Mouse (Mus musculus) Muller cell, postnatal 12 days (primary cell): ENCODE data around the gene Irgc1.
A peak's percentile ranks its signal among the peaks of the same experiment; 100 is the strongest.
"Not testable (repeated sequence)": the region's sequence is repeated elsewhere in the genome, so short reads cannot be mapped to it uniquely, and the experiment has no call there.

Experiments used
- DNase-seq: peaks from one replicate; pipeline ENCODE4 v3.0.0-alpha.2; 2015; ENCODE audit errors: inconsistent ontology term

The Irgc1 gene

DNA sequence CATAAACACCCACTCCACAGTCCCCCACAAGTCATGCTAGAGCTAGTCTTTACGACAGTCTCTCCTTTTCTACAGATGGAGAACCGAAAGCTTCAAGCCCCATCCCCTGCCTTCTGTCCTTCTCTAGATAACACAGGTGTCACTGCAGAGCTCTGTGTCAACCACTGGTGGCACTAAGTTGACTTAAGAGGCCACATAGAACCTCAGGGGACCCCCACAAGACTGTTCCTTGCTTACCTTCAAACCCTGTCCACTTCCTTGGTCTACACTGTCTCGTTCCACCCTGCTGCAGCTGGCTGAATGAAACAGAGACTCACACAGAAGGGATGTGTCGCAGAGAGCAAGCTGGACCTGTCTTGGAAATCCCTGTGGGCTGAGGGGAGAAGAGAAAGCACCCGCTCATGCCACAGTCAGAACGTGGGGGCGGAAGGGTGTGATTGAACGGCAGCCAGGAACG is at the start of gene Irgc1:
Irgc1 (minus strand) TSS at position 443 of the 457 bp plus-strand sequence.
- no peak for DNase-seq

DNA sequence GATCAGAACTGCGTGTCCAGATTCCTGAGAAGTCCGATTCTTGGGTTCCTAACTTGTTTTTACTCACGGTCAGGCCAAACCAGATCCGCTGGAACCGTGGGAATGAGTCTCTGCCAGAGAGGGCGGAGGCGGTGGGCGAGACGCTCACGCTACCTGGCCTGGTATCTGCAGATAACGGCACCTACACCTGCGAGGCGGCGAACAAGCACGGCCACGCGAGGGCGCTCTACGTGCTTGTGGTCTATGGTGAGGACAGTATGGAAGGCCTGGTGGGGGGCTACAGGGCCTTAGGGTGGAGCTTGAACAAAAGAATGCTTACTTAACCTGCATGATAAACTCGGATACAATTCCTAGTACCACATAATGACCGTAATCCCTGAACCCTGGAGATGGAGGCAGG is 49.4 kb upstream of the Irgc1 start:
- no peak for DNase-seq

DNA sequence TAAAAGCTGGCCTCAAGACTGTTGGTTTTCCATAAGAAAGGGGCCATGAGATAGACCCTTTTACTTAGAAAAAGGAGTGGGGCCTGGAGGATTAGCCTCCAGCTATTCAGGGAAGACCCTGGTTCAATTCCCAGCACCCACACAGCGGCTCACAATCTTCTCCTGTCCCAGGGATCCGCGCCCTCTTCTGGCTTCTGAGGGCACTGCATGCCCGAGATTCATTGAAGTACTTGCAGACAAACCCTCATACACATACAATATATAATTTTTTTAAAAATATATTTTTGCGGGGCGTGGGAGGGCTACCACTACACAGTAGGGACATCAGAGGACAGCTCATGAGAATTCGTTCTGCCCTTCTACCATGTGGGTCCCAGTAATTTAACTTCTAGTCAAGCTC is 48.8 kb upstream of the Irgc1 start:
- no peak for DNase-seq

GRCm38 (mm10) chr7:24499856-24500577 is 47.9 kb upstream of the Irgc1 start:
- no peak for DNase-seq

GRCm38 (mm10) chr7:24488303-24488702 is 36.2 kb upstream of the Irgc1 start:
- DNase-seq = no peak

DNA sequence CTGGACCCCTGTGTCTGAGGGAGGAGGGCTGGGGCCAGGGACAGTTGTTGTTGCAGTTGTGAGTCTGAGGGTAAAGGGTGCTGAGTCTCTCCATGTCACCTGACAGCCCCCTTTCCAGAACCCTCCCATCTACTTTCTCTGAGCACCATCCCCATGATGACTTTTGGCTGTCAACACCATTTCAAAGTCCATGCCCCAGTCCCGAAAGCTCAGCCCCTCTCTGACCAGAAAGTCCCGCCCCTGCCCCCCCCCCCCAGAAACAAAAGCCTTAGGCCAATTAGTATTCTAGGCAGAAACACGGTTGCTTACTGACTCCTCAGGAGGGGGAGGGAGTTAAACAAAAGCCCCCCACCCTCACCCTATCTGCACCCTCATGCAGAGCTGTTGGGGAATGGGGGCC is 35.3 kb upstream of the Irgc1 start:
- no peak for DNase-seq

GRCm38 (mm10) chr7:24486654-24487130 is 34.6 kb upstream of the Irgc1 start:
- no peak for DNase-seq

- DNase-seq = no peak
Observed at GRCm38 (mm10) chr7:24485481-24485880, 33.4 kb upstream of the Irgc1 start.

DNA sequence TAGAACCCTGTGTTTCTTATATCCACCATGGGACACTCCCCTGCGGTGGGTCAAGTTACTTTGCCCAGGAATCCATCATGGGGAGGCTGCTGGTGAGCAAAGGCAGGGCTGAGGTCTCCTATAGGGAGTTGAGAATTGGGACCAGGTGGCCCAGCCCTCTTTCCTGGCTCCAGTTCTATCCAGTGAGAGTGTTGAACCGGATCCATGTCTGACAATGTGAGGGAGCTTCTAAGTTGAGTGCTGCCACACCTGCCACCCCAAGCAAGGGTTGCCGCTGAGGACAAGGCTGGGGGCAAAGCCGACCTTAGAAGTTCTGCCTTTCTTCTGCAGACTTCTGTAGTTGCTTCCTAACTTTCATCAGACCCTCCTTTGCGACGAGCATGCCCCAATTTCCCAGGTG is 31.2 kb upstream of the Irgc1 start:
- not testable (repeated sequence) for DNase-seq

GRCm38 (mm10) chr7:24482208-24483020 is 30.3 kb upstream of the Irgc1 start:
- no peak for DNase-seq

- peak; percentile 94 for DNase-seq
Observed at GRCm38 (mm10) chr7:24481474-24482207, 29.5 kb upstream of the Irgc1 start, which contains the start of gene Cadm4. Gene Cadm4 (plus strand): TSS chr7:24482023.

DNA sequence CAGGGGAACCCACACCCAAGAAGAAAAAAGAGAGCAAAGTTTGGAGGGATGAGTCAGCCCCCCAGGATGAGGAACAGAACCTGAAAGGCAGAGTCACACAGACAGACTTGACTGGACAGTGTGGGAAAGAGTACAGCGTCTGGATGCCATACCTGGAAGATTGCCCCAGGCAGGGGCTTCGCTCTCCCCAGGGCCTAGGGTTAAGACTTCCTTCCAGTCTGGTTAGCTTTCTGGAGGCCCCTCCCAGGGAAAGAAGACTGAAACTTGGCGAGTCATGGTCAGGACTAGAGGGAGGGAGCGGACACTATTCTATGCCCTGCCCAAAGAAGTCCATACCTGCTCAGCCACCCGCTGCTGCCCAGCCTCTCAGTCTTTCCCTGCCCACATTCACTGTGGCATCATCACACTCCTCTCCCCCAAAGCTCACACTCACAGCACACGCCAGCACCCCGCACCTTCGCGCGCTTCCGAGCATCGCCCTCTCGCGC is 28.9 kb upstream of the Irgc1 start:
- no peak for DNase-seq

DNA sequence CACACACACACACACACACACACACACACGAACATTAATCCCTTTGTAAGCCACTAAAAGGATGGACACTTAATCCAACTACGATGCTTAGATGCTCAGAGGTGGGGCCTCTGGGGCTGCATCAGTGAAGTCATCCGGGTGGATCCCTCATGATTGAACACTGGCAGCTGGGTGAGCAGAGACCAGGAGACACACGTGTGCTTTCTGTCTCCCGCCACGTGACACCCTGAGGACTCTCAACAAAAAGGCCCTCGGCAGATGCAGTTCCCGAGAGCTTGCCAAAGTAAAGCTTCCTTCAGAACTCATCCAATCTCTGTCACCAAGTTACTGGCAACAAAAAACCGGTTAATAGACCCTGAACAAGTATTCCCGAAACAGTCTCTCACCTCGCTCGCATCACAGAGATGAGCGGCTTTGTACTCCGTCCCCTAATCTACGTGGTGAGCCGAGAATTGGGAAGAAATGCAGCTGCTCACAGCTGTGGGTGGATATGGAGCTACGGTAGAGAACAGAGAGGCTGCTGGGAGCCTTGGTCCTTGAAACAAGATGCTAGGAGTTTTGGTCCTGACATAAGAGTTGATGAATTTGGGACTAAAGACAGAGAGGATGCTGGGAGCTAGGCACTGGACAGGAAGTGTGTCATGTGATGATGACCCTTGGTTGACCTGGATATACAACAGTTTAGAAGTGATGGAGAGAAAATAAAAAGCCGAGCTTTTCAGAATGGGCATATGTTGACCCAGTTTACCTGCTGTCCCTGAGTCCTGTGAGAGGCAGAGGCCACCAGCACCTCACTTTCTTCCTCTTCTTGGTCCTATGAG is 28.2 kb upstream of the Irgc1 start:
- DNase-seq = no peak

- DNase-seq = no peak
Observed at GRCm38 (mm10) chr7:24479685-24480084, 27.6 kb upstream of the Irgc1 start.

GRCm38 (mm10) chr7:24478911-24479310 is 26.8 kb upstream of the Irgc1 start:
- DNase-seq = no peak

- no peak for DNase-seq
Observed at GRCm38 (mm10) chr7:24476856-24477255, 24.8 kb upstream of the Irgc1 start.

- DNase-seq = no peak
Observed at GRCm38 (mm10) chr7:24476338-24476737, 24.2 kb upstream of the Irgc1 start.

DNA sequence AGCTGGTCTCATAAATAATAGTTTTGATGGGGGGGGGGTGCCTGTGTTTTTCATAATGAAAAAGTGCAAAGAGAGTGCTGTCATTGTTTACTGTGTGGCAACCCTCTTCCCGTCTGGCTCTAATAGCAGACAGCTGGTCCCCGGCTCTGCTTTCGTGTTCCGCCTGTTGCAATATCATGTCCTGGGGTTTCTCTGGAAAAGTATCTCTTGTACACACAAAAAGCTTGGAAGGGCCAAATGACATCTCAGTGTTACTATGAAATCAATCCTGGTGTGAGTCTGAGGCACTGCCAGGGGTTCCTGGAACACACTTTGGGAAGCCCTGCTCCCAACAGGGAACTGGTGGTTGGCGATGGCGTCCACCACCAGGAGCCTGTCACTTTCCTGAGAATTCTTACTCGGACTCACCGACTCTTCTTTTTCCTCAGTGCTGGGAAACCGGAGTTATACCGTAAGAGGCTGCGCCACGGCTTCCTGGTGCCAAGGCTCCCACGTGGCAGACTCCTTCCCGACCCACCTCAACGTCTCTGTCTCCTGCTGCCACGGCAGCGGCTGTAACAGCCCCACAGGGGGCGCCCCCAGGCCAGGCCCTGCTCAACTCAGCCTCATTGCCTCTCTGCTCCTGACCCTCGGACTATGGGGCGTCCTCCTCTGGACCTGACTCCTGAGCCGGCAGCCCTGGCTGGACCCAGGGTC is 22.9 kb upstream of the Irgc1 start:
- no peak for DNase-seq

- DNase-seq = peak; percentile 48
Observed at GRCm38 (mm10) chr7:24473913-24474529, 21.9 kb upstream of the Irgc1 start.

DNA sequence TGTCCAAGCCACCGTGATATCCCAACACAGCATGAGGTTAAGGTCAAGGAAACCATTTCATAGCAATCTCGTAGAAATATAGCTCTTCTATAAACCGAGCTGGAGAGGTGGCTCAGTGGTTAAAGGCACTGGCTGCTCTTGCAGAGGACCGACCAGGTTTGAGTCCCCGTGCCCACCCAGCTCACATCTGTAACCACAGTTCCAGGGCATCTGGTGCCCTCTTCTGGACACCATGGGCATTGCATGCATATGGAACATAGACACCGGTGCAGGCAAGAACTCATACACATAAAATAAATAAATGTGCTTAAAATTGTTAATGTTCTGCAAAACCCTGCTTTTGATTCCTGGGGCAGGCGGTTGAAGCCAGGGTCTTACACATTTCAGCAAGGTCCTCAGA is 20.8 kb upstream of the Irgc1 start:
- DNase-seq = no peak
